Mouse (Mus musculus) left cerebral cortex, postnatal 10 days (tissue): ENCODE data around the gene Plekhm3. TPM values are rescaled to one million over a fixed set of nuclear protein-coding genes. Genes with fewer than 3 reads are reported as not detected.

Experiments
- DNase-seq, 2 experiments: peaks; one replicate each; pipeline ENCODE4 v3.0.0; 2021 to 2022; ENCODE audit warnings: low spot score in 2 of 2, mixed read lengths in 1 of 2; ENCODE audit errors: extremely low spot score in 1 of 2
- intact Hi-C: fragments of 180-260 bp; cut with DNase I; formaldehyde crosslinking; loops from one replicate; pipeline ENCODE4 v1.15.1; 2025
- total RNA-seq, 2 experiments: library from RNA; stranded (reverse); gene quantifications; 2 replicates each; pipeline ENCODE4 v1.2.3; 2021

The Plekhm3 gene
- total RNA-seq, 2 experiments from 2014 or later: 27.1 to 32.2 TPM

- DNase-seq: no peak
- intact Hi-C loops: no loop called here
These were observed 69.0 kb downstream of the Plekhm3 start for GRCm38 (mm10) chr1:64887502-64888203.

- intact Hi-C loops: no loop called here
- DNase-seq: no peak
These were observed 69.9 kb downstream of the Plekhm3 start for GRCm38 (mm10) chr1:64886718-64887117.

GRCm38 (mm10) chr1:64885328-64885727, 71.3 kb downstream of the Plekhm3 start:
- DNase-seq: no peak
- intact Hi-C loops: no loop called here

GRCm38 (mm10) chr1:64884007-64884406, 72.6 kb downstream of the Plekhm3 start:
- intact Hi-C loops: no loop called here
- no peak for DNase-seq

- no peak for DNase-seq
- intact Hi-C loops: no loop called here
These were observed 76.0 kb downstream of the Plekhm3 start for GRCm38 (mm10) chr1:64880613-64881012.

GRCm38 (mm10) chr1:64878795-64879240, 77.8 kb downstream of the Plekhm3 start:
- no peak for DNase-seq
- intact Hi-C loops: no loop called here

- no peak for DNase-seq
- intact Hi-C loops: no loop called here
These were observed 80.3 kb downstream of the Plekhm3 start for GRCm38 (mm10) chr1:64876276-64876675.

- DNase-seq: no peak
- intact Hi-C loops: no loop called here
These were observed 80.9 kb downstream of the Plekhm3 start for GRCm38 (mm10) chr1:64875712-64876111.

- DNase-seq: no peak
These were observed 81.5 kb downstream of the Plekhm3 start for GRCm38 (mm10) chr1:64875156-64875555.

GRCm38 (mm10) chr1:64871956-64872355, 84.7 kb downstream of the Plekhm3 start:
- DNase-seq: no peak
- intact Hi-C loops: no loop called here

More at GRCm38 (mm10) chr1:64875156-64875555, 81.5 kb downstream of the Plekhm3 start:
- intact Hi-C loops: no loop called here

GRCm38 (mm10) chr1:64867684-64868083, 88.9 kb downstream of the Plekhm3 start:
- intact Hi-C loops: no loop called here
- DNase-seq: no peak

GRCm38 (mm10) chr1:64866140-64866539, 90.5 kb downstream of the Plekhm3 start:
- DNase-seq: no peak
- intact Hi-C loops: no loop called here

GRCm38 (mm10) chr1:64860235-64860920, 96.2 kb downstream of the Plekhm3 start:
- intact Hi-C loops: no loop called here
- DNase-seq: no peak

GRCm38 (mm10) chr1:64859826-64860225, 96.8 kb downstream of the Plekhm3 start:
- intact Hi-C loops: no loop called here
- DNase-seq: no peak

- intact Hi-C loops: no loop called here
- no peak for DNase-seq
These were observed 101.8 kb downstream of the Plekhm3 start for GRCm38 (mm10) chr1:64854835-64855234.

GRCm38 (mm10) chr1:64853738-64854730, 102.6 kb downstream of the Plekhm3 start:
- no peak for DNase-seq

GRCm38 (mm10) chr1:64853244-64853643, 103.4 kb downstream of the Plekhm3 start:
- no peak for DNase-seq
- intact Hi-C loops: no loop called here

More at GRCm38 (mm10) chr1:64853738-64854730, 102.6 kb downstream of the Plekhm3 start:
- intact Hi-C loops: no loop called here

- no peak for DNase-seq
- intact Hi-C loops: no loop called here
These were observed 104.4 kb downstream of the Plekhm3 start for GRCm38 (mm10) chr1:64852272-64852671.

- intact Hi-C loops: no loop called here
- DNase-seq: no peak
These were observed 106.3 kb downstream of the Plekhm3 start for GRCm38 (mm10) chr1:64850345-64850744.
